ENCODE assay signal across 31 mouse cellular contexts in the genomic region with DNA sequence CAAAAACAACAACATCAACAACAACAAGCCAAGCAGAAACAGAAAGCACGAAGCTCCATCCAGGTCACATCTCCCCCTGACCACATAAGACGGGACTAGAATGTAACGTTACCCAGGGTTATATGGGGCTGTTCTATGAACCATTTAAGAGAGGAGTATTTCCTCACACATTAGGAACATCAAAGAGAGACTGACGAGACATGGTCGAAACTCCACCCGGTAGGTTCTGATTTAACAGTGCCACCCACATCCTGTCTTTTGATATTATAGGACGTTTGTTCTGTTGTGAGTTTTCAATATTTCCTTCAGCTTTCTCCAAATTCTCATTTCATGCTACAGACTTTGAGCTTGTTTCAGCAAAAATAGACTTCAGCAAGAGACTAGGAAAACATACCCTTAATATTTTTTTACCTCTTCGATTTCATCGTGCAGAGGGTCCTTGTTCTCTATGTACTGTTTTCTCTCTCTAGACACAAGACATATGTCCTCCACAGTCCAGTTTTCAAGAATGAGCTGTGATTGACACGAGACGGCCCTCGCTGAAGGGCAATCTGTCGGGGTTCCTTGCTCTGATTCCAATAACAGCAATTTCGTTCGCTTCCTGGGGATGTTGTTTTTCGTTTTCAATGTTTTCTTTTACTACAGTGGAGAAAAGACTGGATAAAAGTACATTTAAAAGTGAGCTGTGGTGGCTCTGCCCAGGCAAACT. TPM values are rescaled to one million over a fixed set of nuclear protein-coding genes. Genes with fewer than 3 reads are reported as not detected.
DNase-seq lines count a peak whose midpoint lies in the region; ATAC-seq and TF ChIP-seq lines count a peak whose summit lies in the region.
"Had no signal": no experiment of that assay in that cellular context is flagged by ENCODE, and none has a peak within 500 bp of the region (broad histone marks: within the 10 kb centered on the region; RNA-seq: fewer than 3 reads in every experiment).

No protein-coding gene starts in this region.

- H3K9me3 ChIP-seq in heart, embryonic 10.5 days: no peaks in the 10 kb centered on the region
- no peaks in the 10 kb centered on the region for H3K9me3 ChIP-seq in lung, embryonic 14.5 days (ENCODE audit: low read depth, low read length)
- H3K9me3 ChIP-seq: hindbrain, embryonic 15.5 days; intestine, embryonic 15.5 days; liver, embryonic 12.5 days; neural tube, embryonic 15.5 days; stomach, embryonic 15.5 days had no signal

- no peaks in the 10 kb centered on the region for H3K27me3 ChIP-seq in heart, embryonic 10.5 days (ENCODE audit: insufficient read depth, poor library complexity, severe bottlenecking)
- H3K27me3 ChIP-seq in lung, embryonic 14.5 days (ENCODE audit: insufficient read depth, low read length): no peaks in the 10 kb centered on the region
- H3K27me3 ChIP-seq: hindbrain, embryonic 15.5 days; intestine, embryonic 15.5 days; liver, embryonic 12.5 days; neural tube, embryonic 15.5 days; stomach, embryonic 15.5 days had no signal

- H3K4me1 ChIP-seq in heart, embryonic 10.5 days: no peaks in the 10 kb centered on the region
- no peaks in the 10 kb centered on the region for H3K4me1 ChIP-seq in lung, embryonic 14.5 days (ENCODE audit: insufficient read depth)
- H3K4me1 ChIP-seq: hindbrain, embryonic 15.5 days; intestine, embryonic 15.5 days; liver, embryonic 12.5 days; neural tube, embryonic 15.5 days; stomach, embryonic 15.5 days had no signal

- no peak for ATAC-seq in lung, embryonic 14.5 days (ENCODE audit: insufficient read depth)
- ATAC-seq: forebrain, embryonic 16.5 days; intestine, embryonic 15.5 days; liver, embryonic 12.5 days; liver, postnatal 0 days had no signal

- TF ChIP-seq CTCF in lung, embryonic 14.5 days (IDR thresholded peaks at IDR 0.05; ENCODE audit: low read depth): no peak

- intact Hi-C loops in left cerebral cortex, postnatal 10 days (cut with DNase I): no loop called here

- H3K4me3 ChIP-seq in heart, embryonic 10.5 days: no peak overlapping the region
- H3K4me3 ChIP-seq in lung, embryonic 14.5 days (ENCODE audit: low read depth, low read length): no peak overlapping the region
- H3K4me3 ChIP-seq: erythroblast, embryonic 14.5 days; gastrocnemius, adult 2 months; hindbrain, embryonic 15.5 days; intestine, embryonic 15.5 days; liver, embryonic 12.5 days; neural tube, embryonic 15.5 days; stomach, embryonic 15.5 days had no signal

- H3K9ac ChIP-seq in lung, embryonic 14.5 days: no peak overlapping the region
- H3K9ac ChIP-seq: hindbrain, embryonic 15.5 days; intestine, embryonic 15.5 days; liver, embryonic 12.5 days; liver, postnatal 0 days; neural tube, embryonic 15.5 days; stomach, embryonic 15.5 days had no signal

- H3K36me3 ChIP-seq in heart, embryonic 10.5 days: no peaks in the 10 kb centered on the region
- no peaks in the 10 kb centered on the region for H3K36me3 ChIP-seq in lung, embryonic 14.5 days (ENCODE audit: insufficient read depth)
- H3K36me3 ChIP-seq: hindbrain, embryonic 15.5 days; intestine, embryonic 15.5 days; liver, embryonic 12.5 days; neural tube, embryonic 15.5 days; stomach, embryonic 15.5 days had no signal

- 77% methylated on average over 16 of the region's 16 CpGs for WGBS in heart, embryonic 10.5 days
- WGBS in lung, embryonic 14.5 days: 67% methylated on average over 16 of the region's 16 CpGs

- no peak overlapping the region for H3K4me2 ChIP-seq in lung, embryonic 14.5 days
- H3K4me2 ChIP-seq: hindbrain, embryonic 15.5 days; intestine, embryonic 15.5 days; liver, embryonic 12.5 days; neural tube, embryonic 15.5 days; stomach, embryonic 15.5 days had no signal

- DNase-seq in heart, adult 11 months: peak; percentile 78
- no peak for DNase-seq in heart, embryonic 10.5 days (ENCODE audit: low spot score)
- peak; percentile 31 for DNase-seq in lung, embryonic 14.5 days
- DNase-seq in lung, postnatal 25 days (ENCODE audit: low spot score): no peak
- DNase-seq in induced T-regulatory cell, adult 2 months (ENCODE audit: low read depth): peak; percentile 41
- DNase-seq in lung, postnatal 36 days: peak; percentile 49
- DNase-seq in adrenal gland, postnatal 10 days: no peak
- DNase-seq in left cerebral cortex, postnatal 10 days (ENCODE audit: extremely low spot score in 1 of 2, low spot score in 2 of 2): no peak
- DNase-seq: adrenal gland, adult 8-10 months; cerebellum, adult 11 months; cerebellum, adult 9-10 months; cerebellum, postnatal 36 days; embryo, embryonic 11 days; gastrocnemius, adult 2 months; gastrocnemius, postnatal 36 days; heart, postnatal 4 days; kidney, adult 2 months; kidney, postnatal 14 days; left cerebral cortex, postnatal 4 days; liver, postnatal 0 days; midbrain, embryonic 14.5 days; retina, postnatal 1 day; right cerebral cortex, postnatal 14 days; thymus, postnatal 14 days had no signal

- H3K27ac ChIP-seq in heart, embryonic 10.5 days: no peak overlapping the region
- no peak overlapping the region for H3K27ac ChIP-seq in lung, embryonic 14.5 days (ENCODE audit: low read depth)
- H3K27ac ChIP-seq: gastrocnemius, adult 2 months; hindbrain, embryonic 15.5 days; intestine, embryonic 15.5 days; liver, embryonic 12.5 days; neural tube, embryonic 15.5 days; stomach, embryonic 15.5 days had no signal

RNA-seq across cellular contexts. Expression of gene Pid1, which starts 58.1 kb away (rescaled TPM):
- 2.4 and 9.7 TPM in 2 replicates for polyA plus RNA-seq in heart, embryonic 10.5 days (2016; fragmentation: Nextera tagmentation; extraction: Ambion mirVana)
- 4.9 and 6.8 TPM in 2 replicates for polyA plus RNA-seq in lung, embryonic 14.5 days (2014; fragmentation: Nextera tagmentation; extraction: Ambion mirVana)
- total RNA-seq in adrenal gland, postnatal 10 days (2021): 10 to 100 TPM; 24.9 to 26.4 TPM
- total RNA-seq in left cerebral cortex, postnatal 10 days (2021): 10 to 100 TPM; 43.8 to 46.0 TPM

Comparison
In these comparisons a context has a peak if more than half of its experiments do, and no peak if none do; other contexts are left out.
1. DNase-seq: peak in heart, adult 11 months (single experiment), lung, embryonic 14.5 days (single experiment), induced T-regulatory cell, adult 2 months (single experiment) and lung, postnatal 36 days (single experiment); none in heart, embryonic 10.5 days (single experiment), lung, postnatal 25 days (single experiment), adrenal gland, postnatal 10 days (single experiment) and left cerebral cortex, postnatal 10 days (0 of 2).